Mouse (Mus musculus): ENCODE results near the gene Calm1.
A peak's percentile ranks its signal among the peaks of the same experiment; 100 is the strongest.

GRCm38 (mm10) chr12:100209701-100210478 lies 10.7 kb downstream of the Calm1 start:
- TF ChIP-seq TCF3 (IDR thresholded peaks at IDR 0.05; ENCODE audit: insufficient read length, low read depth) (no peak), POLR2A (IDR thresholded peaks at IDR 0.05; ENCODE audit: insufficient read length, low read depth) (no peak), POLR2AphosphoS2 (IDR thresholded peaks at IDR 0.05; ENCODE audit: insufficient read length, low read depth) (peak; percentile 81)
